Mouse (Mus musculus) liver, adult 2 months (tissue): ENCODE results near the gene Lztr1.

Source experiments
- CTCF ChIP-seq: fragments of 200-500 bp; IDR thresholded peaks from 2 replicates; pipeline ENCODE4 v1.5.1; 2011; ENCODE audit warnings: low read depth, low read length, control low read depth
- POLR2A ChIP-seq: fragments of 200-500 bp; IDR thresholded peaks from 2 replicates; pipeline ENCODE4 v1.6.1; 2011; ENCODE audit warnings: low read length, control low read depth; ENCODE audit not compliant: insufficient read depth; ENCODE audit errors: extremely low read depth

GRCm38 (mm10) chr16:17566186-17566585 lies 57.7 kb downstream of the Lztr1 start:
- TF ChIP-seq CTCF (no peak), POLR2A (no peak)
